Mouse (Mus musculus): ENCODE measurements around the gene Znrd1.

DNA sequence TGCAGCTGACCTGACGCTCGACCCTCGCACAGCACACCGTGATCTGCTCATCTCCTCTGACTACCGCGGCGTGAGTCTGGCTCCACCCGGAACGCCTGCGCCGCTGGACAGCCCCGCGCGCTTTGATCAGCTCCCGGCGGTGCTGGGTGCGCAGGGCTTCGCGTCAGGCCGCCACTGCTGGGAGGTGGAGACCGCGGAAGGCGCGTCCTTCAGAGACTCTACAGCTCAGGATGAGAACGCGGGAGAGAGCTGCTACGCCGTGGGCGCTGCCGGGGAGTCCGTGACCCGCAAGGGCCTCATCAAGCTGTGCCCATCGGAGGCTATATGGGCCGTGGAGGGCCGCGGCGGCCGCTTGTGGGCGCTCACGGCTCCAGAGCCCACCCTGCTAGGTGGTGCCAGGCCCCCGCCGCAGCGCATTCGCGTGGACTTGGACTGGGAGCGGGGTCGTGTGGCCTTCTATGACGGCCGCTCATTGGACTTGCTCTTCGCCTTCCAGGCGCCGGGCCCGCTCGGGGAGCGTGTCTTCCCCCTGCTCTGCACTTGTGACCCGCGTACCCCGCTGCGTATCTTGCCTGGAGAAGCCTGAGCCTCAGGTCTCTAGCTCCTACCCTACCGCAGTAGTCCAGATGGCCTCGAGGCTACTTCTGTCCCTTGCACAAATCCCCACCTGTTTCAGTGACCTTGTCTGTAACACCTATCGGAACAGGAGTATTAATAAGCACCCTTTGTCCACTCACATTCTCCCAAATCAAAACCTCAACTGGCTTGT is 11.1 kb downstream of the Znrd1 start:
- TF ChIP-seq CTCF (conservative IDR thresholded peaks at IDR 0.05; ENCODE audit: low read length) (no peak), POU5F1 (IDR thresholded peaks at IDR 0.05; ENCODE audit: borderline replicate concordance, low read length) (no peak)

Data from E14TG2a.4 (cell line).